Comparison of ENCODE assay signal across 8 mouse cellular contexts in the genomic region with DNA sequence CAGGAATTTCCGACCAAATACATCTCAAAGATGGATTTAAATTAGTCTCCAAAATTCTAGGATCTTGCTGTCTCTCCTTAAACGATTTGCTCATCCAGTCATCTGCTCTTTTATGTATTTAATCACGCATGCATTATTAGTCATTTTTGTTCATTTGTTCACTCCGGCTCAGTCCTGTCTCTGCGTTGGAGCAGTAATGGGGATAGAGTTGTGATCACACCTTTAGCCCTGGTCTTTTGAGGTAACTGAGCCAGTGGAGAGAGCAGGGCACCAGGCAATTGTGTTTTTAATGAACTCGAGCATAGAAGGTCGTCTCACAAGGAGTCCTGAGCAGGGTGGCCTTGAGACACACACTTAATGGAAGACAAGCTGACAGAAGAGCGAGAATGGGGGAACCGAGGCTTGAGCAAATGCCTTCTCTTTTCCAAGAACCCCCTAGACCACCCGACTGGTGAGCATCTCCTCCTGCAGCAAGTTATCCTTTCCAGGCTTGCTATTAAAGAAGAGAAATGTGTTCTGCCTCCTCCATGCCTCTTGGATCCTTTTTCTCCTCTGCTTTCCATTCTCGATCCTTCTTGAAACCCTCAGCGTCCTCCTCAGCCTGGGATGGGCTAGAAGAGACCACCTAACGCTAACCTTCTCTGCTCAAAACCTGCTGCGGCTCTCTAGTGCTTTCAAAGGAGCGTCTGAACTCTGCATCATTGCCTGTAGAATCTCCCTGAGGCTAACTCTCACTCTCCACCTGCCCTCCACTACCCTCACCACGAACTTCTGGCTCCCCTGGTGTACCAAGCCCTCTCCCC. TPM values are rescaled to one million over a fixed set of nuclear protein-coding genes. Genes with fewer than 3 reads are reported as not detected.
A peak's percentile ranks its signal among the peaks of the same experiment; 100 is the strongest.
DNase-seq lines count a peak whose midpoint lies in the region; ATAC-seq lines count a peak whose summit lies in the region.

No protein-coding gene starts in this region.

- peaks cover 24% of the 10 kb centered on the region for H3K4me1 ChIP-seq in kidney, embryonic 16.5 days (ENCODE audit: insufficient read depth, low read length)
- H3K4me1 ChIP-seq in embryonic facial prominence, embryonic 11.5 days (ENCODE audit: control insufficient read depth, insufficient read depth, low read length): peaks cover 6% of the 10 kb centered on the region
- H3K4me1 ChIP-seq in intestine, embryonic 14.5 days (replicated peaks; ENCODE audit: control insufficient read depth, insufficient read depth, low read length): peaks cover 12% of the 10 kb centered on the region
- peaks cover 24% of the 10 kb centered on the region for H3K4me1 ChIP-seq in neural tube, embryonic 12.5 days

- H3K27me3 ChIP-seq in kidney, embryonic 16.5 days (ENCODE audit: insufficient read depth, low read length): peaks cover 53% of the 10 kb centered on the region
- H3K27me3 ChIP-seq in embryonic facial prominence, embryonic 11.5 days (ENCODE audit: control insufficient read depth, insufficient read depth, low read length): peaks cover 45% of the 10 kb centered on the region
- H3K27me3 ChIP-seq in intestine, embryonic 14.5 days (replicated peaks; ENCODE audit: control insufficient read depth, insufficient read depth, low read length): peaks cover 53% of the 10 kb centered on the region
- H3K27me3 ChIP-seq in neural tube, embryonic 12.5 days (replicated peaks): peaks cover 53% of the 10 kb centered on the region

- no peak overlapping the region for H3K27ac ChIP-seq in kidney, embryonic 16.5 days (ENCODE audit: low read length)
- no peak overlapping the region for H3K27ac ChIP-seq in embryonic facial prominence, embryonic 11.5 days (replicated peaks; ENCODE audit: low read depth, low read length)
- no peak overlapping the region for H3K27ac ChIP-seq in intestine, embryonic 14.5 days (ENCODE audit: low read depth)
- H3K27ac ChIP-seq in neural tube, embryonic 12.5 days: no peak overlapping the region

- H3K4me3 ChIP-seq in kidney, embryonic 16.5 days (ENCODE audit: low read length): peak overlapping the region; percentile 55
- H3K4me3 ChIP-seq in embryonic facial prominence, embryonic 11.5 days (ENCODE audit: low read depth, low read length): peak overlapping the region; percentile 12; the same call in 1 of the 2 replicates
- H3K4me3 ChIP-seq in intestine, embryonic 14.5 days (ENCODE audit: low read depth, low read length): peak overlapping the region; percentile 46
- H3K4me3 ChIP-seq in neural tube, embryonic 12.5 days: peak overlapping the region; percentile 15

- H3K36me3 ChIP-seq in kidney, embryonic 16.5 days (ENCODE audit: insufficient read depth, low read length): no peaks in the 10 kb centered on the region
- no peaks in the 10 kb centered on the region for H3K36me3 ChIP-seq in embryonic facial prominence, embryonic 11.5 days (replicated peaks; ENCODE audit: control insufficient read depth, insufficient read depth, low read depth, low read length)
- H3K36me3 ChIP-seq in intestine, embryonic 14.5 days (ENCODE audit: control insufficient read depth, insufficient read depth, low read length): no peaks in the 10 kb centered on the region
- no peaks in the 10 kb centered on the region for H3K36me3 ChIP-seq in neural tube, embryonic 12.5 days

- H3K9me3 ChIP-seq in kidney, embryonic 16.5 days (ENCODE audit: low read length): no peaks in the 10 kb centered on the region
- no peaks in the 10 kb centered on the region for H3K9me3 ChIP-seq in embryonic facial prominence, embryonic 11.5 days (replicated peaks; ENCODE audit: control insufficient read depth, low read length)
- H3K9me3 ChIP-seq in intestine, embryonic 14.5 days (ENCODE audit: control insufficient read depth, low read length): no peaks in the 10 kb centered on the region
- H3K9me3 ChIP-seq in neural tube, embryonic 12.5 days: no peaks in the 10 kb centered on the region

- H3K4me2 ChIP-seq in kidney, embryonic 16.5 days (replicated peaks; ENCODE audit: low read depth, low read length): peak overlapping the region; percentile 51
- H3K4me2 ChIP-seq in embryonic facial prominence, embryonic 11.5 days (ENCODE audit: low read depth, low read length): peak overlapping the region; percentile 30
- H3K4me2 ChIP-seq in intestine, embryonic 14.5 days (ENCODE audit: low read length): peak overlapping the region; percentile 49
- peak overlapping the region; percentile 56 for H3K4me2 ChIP-seq in neural tube, embryonic 12.5 days (replicated peaks)

- no peak for DNase-seq in kidney, adult 11 months
- DNase-seq in embryonic facial prominence, embryonic 11.5 days (ENCODE audit: low spot score): no peak
- DNase-seq in intestine, embryonic 14.5 days (ENCODE audit: low spot score): no peak
- DNase-seq in frontal cortex, postnatal 36 days (ENCODE audit: low spot score in 2 of 2): no peak
- DNase-seq in right cerebral cortex, postnatal 10 days (ENCODE audit: low spot score in 2 of 2): no peak
- DNase-seq in urinary bladder, postnatal 25 days (ENCODE audit: low spot score): no peak

- no peak for ATAC-seq in kidney, embryonic 16.5 days (ENCODE audit: low FRiP score, low TSS enrichment)
- no peak for ATAC-seq in embryonic facial prominence, embryonic 11.5 days (replicated peaks; ENCODE audit: insufficient number of reproducible peaks, low FRiP score, low TSS enrichment, low read depth)
- no peak for ATAC-seq in intestine, embryonic 14.5 days (replicated peaks; ENCODE audit: low FRiP score, low TSS enrichment, low read depth)
- ATAC-seq in neural tube, embryonic 12.5 days (ENCODE audit: low FRiP score, low read depth): no peak

- peak overlapping the region; percentile 49 for H3K9ac ChIP-seq in kidney, embryonic 16.5 days (replicated peaks; ENCODE audit: low read length)
- no peak overlapping the region for H3K9ac ChIP-seq in embryonic facial prominence, embryonic 11.5 days (replicated peaks; ENCODE audit: low read length)
- no peak overlapping the region for H3K9ac ChIP-seq in intestine, embryonic 14.5 days (ENCODE audit: low read length)
- H3K9ac ChIP-seq in neural tube, embryonic 12.5 days: peak overlapping the region; percentile 42; the same call in 1 of the 2 replicates

- 7% methylated on average over 16 of the region's 16 CpGs for WGBS in kidney, embryonic 16.5 days
- WGBS in embryonic facial prominence, embryonic 11.5 days: 12% methylated on average over 16 of the region's 16 CpGs
- 11% methylated on average over 16 of the region's 16 CpGs for WGBS in intestine, embryonic 14.5 days
- whole genome bisulfite sequencing in neural tube, embryonic 12.5 days: 11% methylated on average over 16 of the region's 16 CpGs

RNA-seq across cellular contexts. Expression of a gene that starts 8.2 kb away (rescaled TPM):
- 0.17 and 0.22 TPM in 2 replicates for polyA plus RNA-seq in kidney, embryonic 16.5 days (2015; fragmentation: Nextera tagmentation; extraction: Ambion mirVana)
- polyA plus RNA-seq in embryonic facial prominence, embryonic 11.5 days (2014; fragmentation: Nextera tagmentation; extraction: Ambion mirVana): not detected in 2 replicates
- 0.08 and 0.49 TPM in 2 replicates for polyA plus RNA-seq in intestine, embryonic 14.5 days (2014; fragmentation: Nextera tagmentation; extraction: Ambion mirVana)
- polyA plus RNA-seq in neural tube, embryonic 12.5 days (2016; fragmentation: Nextera tagmentation; extraction: Ambion mirVana): 0.08 TPM in 1 of 2 replicates, not detected in the other

RNA-seq across cellular contexts. Expression of a gene that starts 19.2 kb away (rescaled TPM):
- polyA plus RNA-seq in kidney, embryonic 16.5 days (2015; fragmentation: Nextera tagmentation; extraction: Ambion mirVana): 8.0 and 9.4 TPM in 2 replicates
- polyA plus RNA-seq in embryonic facial prominence, embryonic 11.5 days (2014; fragmentation: Nextera tagmentation; extraction: Ambion mirVana): 15.8 and 17.5 TPM in 2 replicates
- 12.2 and 14.3 TPM in 2 replicates for polyA plus RNA-seq in intestine, embryonic 14.5 days (2014; fragmentation: Nextera tagmentation; extraction: Ambion mirVana)
- polyA plus RNA-seq in neural tube, embryonic 12.5 days (2016; fragmentation: Nextera tagmentation; extraction: Ambion mirVana): 91.1 and 99.1 TPM in 2 replicates

RNA-seq across cellular contexts. Expression of a gene that starts 21.8 kb away (rescaled TPM):
- polyA plus RNA-seq in kidney, embryonic 16.5 days (2015; fragmentation: Nextera tagmentation; extraction: Ambion mirVana): 0.22 TPM in 1 of 2 replicates, not detected in the other
- polyA plus RNA-seq in embryonic facial prominence, embryonic 11.5 days (2014; fragmentation: Nextera tagmentation; extraction: Ambion mirVana): not detected in 2 replicates
- 0.14 and 0.31 TPM in 2 replicates for polyA plus RNA-seq in intestine, embryonic 14.5 days (2014; fragmentation: Nextera tagmentation; extraction: Ambion mirVana)
- polyA plus RNA-seq in neural tube, embryonic 12.5 days (2016; fragmentation: Nextera tagmentation; extraction: Ambion mirVana): 0.20 TPM in 1 of 2 replicates, not detected in the other

RNA-seq across cellular contexts. Expression of a gene that starts 30.0 kb away (rescaled TPM):
- 81.0 and 86.9 TPM in 2 replicates for polyA plus RNA-seq in kidney, embryonic 16.5 days (2015; fragmentation: Nextera tagmentation; extraction: Ambion mirVana)
- 53.2 and 54.9 TPM in 2 replicates for polyA plus RNA-seq in embryonic facial prominence, embryonic 11.5 days (2014; fragmentation: Nextera tagmentation; extraction: Ambion mirVana)
- 78.5 and 79.2 TPM in 2 replicates for polyA plus RNA-seq in intestine, embryonic 14.5 days (2014; fragmentation: Nextera tagmentation; extraction: Ambion mirVana)
- 53.4 and 56.3 TPM in 2 replicates for polyA plus RNA-seq in neural tube, embryonic 12.5 days (2016; fragmentation: Nextera tagmentation; extraction: Ambion mirVana)

RNA-seq across cellular contexts. Expression of a gene that starts 42.9 kb away (rescaled TPM):
- 81.8 and 86.1 TPM in 2 replicates for polyA plus RNA-seq in kidney, embryonic 16.5 days (2015; fragmentation: Nextera tagmentation; extraction: Ambion mirVana)
- 87.1 and 94.5 TPM in 2 replicates for polyA plus RNA-seq in embryonic facial prominence, embryonic 11.5 days (2014; fragmentation: Nextera tagmentation; extraction: Ambion mirVana)
- polyA plus RNA-seq in intestine, embryonic 14.5 days (2014; fragmentation: Nextera tagmentation; extraction: Ambion mirVana): 71.8 and 82.9 TPM in 2 replicates
- 103 and 104 TPM in 2 replicates for polyA plus RNA-seq in neural tube, embryonic 12.5 days (2016; fragmentation: Nextera tagmentation; extraction: Ambion mirVana)

Comparison
In these comparisons a context has a peak if more than half of its experiments do, and no peak if none do; other contexts are left out.
1. H3K9ac ChIP-seq: peak in kidney, embryonic 16.5 days (single experiment) and neural tube, embryonic 12.5 days (single experiment); none in embryonic facial prominence, embryonic 11.5 days (single experiment) and intestine, embryonic 14.5 days (single experiment).
2. Peak in every context shown above with its lines, with median percentiles within 50 percentile points of each other: H3K4me2 ChIP-seq and H3K4me3 ChIP-seq.